Mouse (Mus musculus) ES-E14 (cell line): ENCODE data around the gene Cpxm1.
A peak's percentile ranks its signal among the peaks of the same experiment; 100 is the strongest.

Experiments used
- CHD2 ChIP-seq: IDR thresholded peaks from 2 replicates; pipeline ENCODE4 v1.6.1; 2014; ENCODE audit warnings: mild to moderate bottlenecking, low read depth, low read length, inconsistent platforms
- HCFC1 ChIP-seq: IDR thresholded peaks from 2 replicates; pipeline ENCODE4 v1.6.1; 2012; ENCODE audit warnings: low read length, inconsistent platforms, borderline replicate concordance; ENCODE audit not compliant: insufficient read depth
- MAFK ChIP-seq: IDR thresholded peaks from 2 replicates; pipeline ENCODE4 v1.6.1; 2014; ENCODE audit warnings: mild to moderate bottlenecking, low read depth, low read length, inconsistent platforms; ENCODE audit not compliant: insufficient read depth
- ZC3H11A ChIP-seq: IDR thresholded peaks from 2 replicates; pipeline ENCODE4 v1.6.1; 2012; ENCODE audit warnings: low read depth, mild to moderate bottlenecking, inconsistent platforms, low read length, borderline replicate concordance
- ZNF384 ChIP-seq: IDR thresholded peaks from 2 replicates; pipeline ENCODE4 v1.6.1; 2012; ENCODE audit warnings: low read depth, low read length, inconsistent platforms

- TF ChIP-seq CHD2, result no peak
- no peak for TF ChIP-seq MAFK
- no peak for TF ChIP-seq ZNF384
- no peak for TF ChIP-seq ZC3H11A
- peak; percentile 90 for TF ChIP-seq HCFC1
Measured at GRCm38 (mm10) chr2:130424126-130424853, 26.9 kb upstream of the Cpxm1 start, which contains the start of the genes Vps16 and Pced1a.
